Mouse (Mus musculus) stomach, postnatal 0 days (tissue): ENCODE data around the gene Lman2.

Experiments used
- CTCF ChIP-seq: IDR thresholded peaks from 2 replicates; pipeline ENCODE4 v1.5.1; 2016; ENCODE audit warnings: antibody characterized with exemption, low read depth, mild to moderate bottlenecking, moderate library complexity
- EP300 ChIP-seq: optimal IDR thresholded peaks from 2 replicates; pipeline ENCODE3; 2016; ENCODE audit warnings: antibody characterized with exemption

GRCm38 (mm10) chr13:55325596-55325995, 37.0 kb downstream of the Lman2 start:
- TF ChIP-seq CTCF, result no peak
- no peak for TF ChIP-seq EP300
